Comparison of ENCODE assay signal across 9 mouse cellular contexts in genomic region chr4:115890066-115890465, GRCm38 (mm10). TPM values are rescaled to one million over a fixed set of nuclear protein-coding genes. Genes with fewer than 3 reads are reported as not detected.
A peak's percentile ranks its signal among the peaks of the same experiment; 100 is the strongest.
DNase-seq lines count a peak whose midpoint lies in the region; ATAC-seq and TF ChIP-seq lines count a peak whose summit lies in the region.
"Had no signal": no experiment of that assay in that cellular context is flagged by ENCODE, and none has a peak within 500 bp of the region (broad histone marks: within the 10 kb centered on the region; RNA-seq: fewer than 3 reads in every experiment).

No protein-coding gene starts in this region.

- no peak overlapping the region for H3K9ac ChIP-seq in heart, embryonic 11.5 days (ENCODE audit: low read depth, low read length)
- peak overlapping the region; percentile 43; the same call in 1 of the 2 replicates for H3K9ac ChIP-seq in forebrain, embryonic 16.5 days (replicated peaks; ENCODE audit: low read depth, low read length)
- H3K9ac ChIP-seq in liver, postnatal 0 days (replicated peaks), result no peak overlapping the region

- peak overlapping the region; percentile 66 for H3K4me2 ChIP-seq in heart, embryonic 11.5 days
- peak overlapping the region; percentile 53 for H3K4me2 ChIP-seq in forebrain, embryonic 16.5 days (ENCODE audit: low read length)
- peak overlapping the region; percentile 19; the same call in 1 of the 2 replicates for H3K4me2 ChIP-seq in liver, postnatal 0 days (ENCODE audit: low read depth, low read length)

- WGBS in heart, embryonic 11.5 days (ENCODE audit: insufficient replicate concordance), result 15% methylated on average over 6 of the region's 6 CpGs
- WGBS in forebrain, embryonic 16.5 days, result 9% methylated on average over 6 of the region's 6 CpGs
- WGBS in liver, postnatal 0 days (ENCODE audit: insufficient replicate concordance), result 16% methylated on average over 6 of the region's 6 CpGs

- ATAC-seq in heart, embryonic 11.5 days (replicated peaks; ENCODE audit: insufficient number of reproducible peaks, low FRiP score, low TSS enrichment), result no peak; the same call in 1 of the 2 replicates
- peak; percentile 24; the same call in 1 of the 2 replicates for ATAC-seq in forebrain, embryonic 16.5 days
- no peak for ATAC-seq in liver, postnatal 0 days

- TF ChIP-seq EP300 in liver, postnatal 0 days (IDR thresholded peaks at IDR 0.05; ENCODE audit: low read depth), result no peak

- TF ChIP-seq CTCF in E14TG2a.4 (conservative IDR thresholded peaks at IDR 0.05; ENCODE audit: low read length), result no peak
- TF ChIP-seq CTCF in liver, postnatal 0 days (IDR thresholded peaks at IDR 0.05; ENCODE audit: low read depth), result no peak

- DNase-seq in heart, postnatal 4 days, result no peak
- no peak for DNase-seq in liver, postnatal 0 days
- no peak for DNase-seq in right cerebral cortex, postnatal 25 days
- DNase-seq in adrenal gland, adult (ENCODE audit: inconsistent age in 2 of 2, low spot score in 1 of 2), result no peak
- DNase-seq in left cerebral cortex, postnatal 36 days (ENCODE audit: low spot score in 2 of 2), result no peak

- H3K9me3 ChIP-seq in heart, embryonic 11.5 days (replicated peaks; ENCODE audit: control insufficient read depth, low read length), result no peaks in the 10 kb centered on the region
- H3K9me3 ChIP-seq in E14TG2a.4 (ENCODE audit: low read length), result 0 out of 2 replicates have a peak, but pooled peaks cover 4% of the 10 kb centered on the region
- H3K9me3 ChIP-seq in forebrain, embryonic 16.5 days (ENCODE audit: control insufficient read depth, low read length), result no peaks in the 10 kb centered on the region
- no peaks in the 10 kb centered on the region for H3K9me3 ChIP-seq in liver, postnatal 0 days (ENCODE audit: low read length)

- intact Hi-C loops in left cerebral cortex, postnatal 36 days (cut with DNase I), result no loop called here

- H3K4me3 ChIP-seq in heart, embryonic 11.5 days (ENCODE audit: low read depth, low read length), result peak overlapping the region; percentile 38
- H3K4me3 ChIP-seq in E14TG2a.4 (replicated peaks; ENCODE audit: low read length), result peak overlapping the region; percentile 69
- peak overlapping the region; percentile 28 for H3K4me3 ChIP-seq in forebrain, embryonic 16.5 days (replicated peaks; ENCODE audit: low read length)
- H3K4me3 ChIP-seq in liver, postnatal 0 days (ENCODE audit: low read depth, low read length), result no peak overlapping the region

- peaks cover 4% of the 10 kb centered on the region; the same call in 1 of the 2 replicates for H3K4me1 ChIP-seq in heart, embryonic 11.5 days (ENCODE audit: control insufficient read depth, insufficient read depth, low read length)
- H3K4me1 ChIP-seq in E14TG2a.4 (replicated peaks; ENCODE audit: low read depth, low read length), result peaks cover 29% of the 10 kb centered on the region
- H3K4me1 ChIP-seq in forebrain, embryonic 16.5 days (replicated peaks; ENCODE audit: control insufficient read depth, insufficient read depth, low read length), result peaks cover 7% of the 10 kb centered on the region
- H3K4me1 ChIP-seq in liver, postnatal 0 days (ENCODE audit: insufficient read depth), result no peaks in the 10 kb centered on the region

- no peak overlapping the region for H3K27ac ChIP-seq in heart, embryonic 11.5 days (ENCODE audit: low read depth, low read length)
- H3K27ac ChIP-seq in forebrain, embryonic 16.5 days (ENCODE audit: low read length), result no peak overlapping the region
- H3K27ac ChIP-seq in liver, postnatal 0 days (ENCODE audit: low read depth), result no peak overlapping the region
- H3K27ac ChIP-seq: macrophage had no signal

- H3K27me3 ChIP-seq in heart, embryonic 11.5 days (ENCODE audit: control insufficient read depth, insufficient read depth, low read length), result peaks cover 52% of the 10 kb centered on the region
- peaks cover 81% of the 10 kb centered on the region for H3K27me3 ChIP-seq in E14TG2a.4 (ENCODE audit: insufficient read depth, low read length)
- peaks cover 17% of the 10 kb centered on the region; the same call in 1 of the 2 replicates for H3K27me3 ChIP-seq in forebrain, embryonic 16.5 days (replicated peaks; ENCODE audit: control insufficient read depth, insufficient read depth, low read length)
- H3K27me3 ChIP-seq in liver, postnatal 0 days (ENCODE audit: insufficient read depth, low read length), result peaks cover 41% of the 10 kb centered on the region

- no peaks in the 10 kb centered on the region for H3K36me3 ChIP-seq in heart, embryonic 11.5 days (ENCODE audit: control insufficient read depth, insufficient read depth, low read length)
- no peaks in the 10 kb centered on the region for H3K36me3 ChIP-seq in E14TG2a.4 (ENCODE audit: insufficient read depth, low read length)
- no peaks in the 10 kb centered on the region for H3K36me3 ChIP-seq in forebrain, embryonic 16.5 days (ENCODE audit: control insufficient read depth, insufficient read depth)
- no peaks in the 10 kb centered on the region for H3K36me3 ChIP-seq in liver, postnatal 0 days (replicated peaks; ENCODE audit: insufficient read depth, low read length)

RNA-seq across cellular contexts. Expression of gene 6430628N08Rik, which starts 0.4 kb away (rescaled TPM):
- not detected in 2 replicates for polyA plus RNA-seq in heart, embryonic 11.5 days (2014; fragmentation: Nextera tagmentation; extraction: Ambion mirVana)
- total RNA-seq in heart, postnatal 4 days (2021), result not detected
- polyA plus RNA-seq in forebrain, embryonic 16.5 days (2015; fragmentation: Nextera tagmentation; extraction: Ambion mirVana), result 0.15 and 0.47 TPM in 2 replicates
- polyA plus RNA-seq in liver, postnatal 0 days (2015; fragmentation: Nextera tagmentation; extraction: Ambion mirVana), result not detected in 2 replicates
- total RNA-seq in left cerebral cortex, postnatal 36 days (2021), result under 1 TPM in 1 of 2 experiments, not detected in 1; 0.41 TPM
- polyA plus RNA-seq: macrophage had no signal

RNA-seq across cellular contexts. Expression of gene Kncn, which starts 5.9 kb away (rescaled TPM):
- polyA plus RNA-seq in heart, embryonic 11.5 days (2014; fragmentation: Nextera tagmentation; extraction: Ambion mirVana), result not detected in 2 replicates
- total RNA-seq in heart, postnatal 4 days (2021), result not detected
- 0.18 TPM in 1 of 2 replicates, not detected in the other for polyA plus RNA-seq in forebrain, embryonic 16.5 days (2015; fragmentation: Nextera tagmentation; extraction: Ambion mirVana)
- polyA plus RNA-seq in liver, postnatal 0 days (2015; fragmentation: Nextera tagmentation; extraction: Ambion mirVana), result not detected in 2 replicates
- under 1 TPM in 1 of 2 experiments, not detected in 1; 0.54 TPM for total RNA-seq in left cerebral cortex, postnatal 36 days (2021)
- polyA plus RNA-seq: macrophage had no signal

RNA-seq across cellular contexts. Expression of gene Dmbx1, which starts 49.7 kb away (rescaled TPM):
- not detected in 2 replicates for polyA plus RNA-seq in heart, embryonic 11.5 days (2014; fragmentation: Nextera tagmentation; extraction: Ambion mirVana)
- total RNA-seq in heart, postnatal 4 days (2021), result not detected
- 0.10 TPM in 1 of 2 replicates, not detected in the other for polyA plus RNA-seq in forebrain, embryonic 16.5 days (2015; fragmentation: Nextera tagmentation; extraction: Ambion mirVana)
- not detected in 2 replicates for polyA plus RNA-seq in liver, postnatal 0 days (2015; fragmentation: Nextera tagmentation; extraction: Ambion mirVana)
- total RNA-seq in left cerebral cortex, postnatal 36 days (2021), result not detected
- polyA plus RNA-seq: macrophage had no signal

RNA-seq across cellular contexts. Expression of gene Mknk1, which starts 51.1 kb away (rescaled TPM):
- polyA plus RNA-seq in heart, embryonic 11.5 days (2014; fragmentation: Nextera tagmentation; extraction: Ambion mirVana), result 16.0 and 18.8 TPM in 2 replicates
- 10 to 100 TPM; 22.1 to 23.6 TPM for total RNA-seq in heart, postnatal 4 days (2021)
- 25.4 and 27.9 TPM in 2 replicates for polyA plus RNA-seq in forebrain, embryonic 16.5 days (2015; fragmentation: Nextera tagmentation; extraction: Ambion mirVana)
- 31.6 and 37.0 TPM in 2 replicates for polyA plus RNA-seq in liver, postnatal 0 days (2015; fragmentation: Nextera tagmentation; extraction: Ambion mirVana)
- total RNA-seq in left cerebral cortex, postnatal 36 days (2021), result 10 to 100 TPM; 32.6 to 40.7 TPM
